In genomic region chr2:35199541-35199940, GRCm38 (mm10) we compare ENCODE assay signal across 7 mouse cellular contexts. TPM values are rescaled to one million over a fixed set of nuclear protein-coding genes. Genes with fewer than 3 reads are reported as not detected.
DNase-seq lines count a peak whose midpoint lies in the region; ATAC-seq and TF ChIP-seq lines count a peak whose summit lies in the region.

No protein-coding gene starts in this region.

- no peak for ATAC-seq in neural tube, embryonic 11.5 days (ENCODE audit: insufficient read depth, low FRiP score, low TSS enrichment)
- peak; percentile 29 for ATAC-seq in erythroblast, adult 5-6 weeks (replicated peaks; ENCODE audit: low FRiP score, poor library complexity, severe bottlenecking)
- ATAC-seq in limb, embryonic 15.5 days (ENCODE audit: insufficient number of reproducible peaks, low FRiP score, low TSS enrichment, low read depth) = no peak
- no peak for ATAC-seq in stomach, postnatal 0 days (ENCODE audit: low FRiP score, low TSS enrichment)

- H3K27ac ChIP-seq in neural tube, embryonic 11.5 days (ENCODE audit: low read depth, low read length) = no peak overlapping the region
- peak overlapping the region; percentile 98 for H3K27ac ChIP-seq in limb, embryonic 15.5 days
- H3K27ac ChIP-seq in stomach, postnatal 0 days (replicated peaks) = peak overlapping the region; percentile 99

- H3K27me3 ChIP-seq in neural tube, embryonic 11.5 days (ENCODE audit: control insufficient read depth, insufficient read depth, low read length) = no peaks in the 10 kb centered on the region
- H3K27me3 ChIP-seq in limb, embryonic 15.5 days = no peaks in the 10 kb centered on the region; the same call in 1 of the 2 replicates
- no peaks in the 10 kb centered on the region for H3K27me3 ChIP-seq in stomach, postnatal 0 days (ENCODE audit: control insufficient read depth, insufficient read depth, low read length)

- DNase-seq in neural tube, embryonic 11.5 days (ENCODE audit: low spot score) = no peak
- DNase-seq in neural tube, embryonic 10.5 days (ENCODE audit: extremely low spot score, low spot score) = no peak
- DNase-seq in stomach, postnatal 0 days (ENCODE audit: low spot score) = no peak
- DNase-seq in layer of hippocampus, adult 18-20 months (ENCODE audit: low spot score in 2 of 2) = no peak
- DNase-seq in frontal cortex, postnatal 25 days (ENCODE audit: low spot score in 2 of 2) = no peak

- H3K4me2 ChIP-seq in neural tube, embryonic 11.5 days (ENCODE audit: low read depth) = peak overlapping the region; percentile 59
- H3K4me2 ChIP-seq in limb, embryonic 15.5 days = peak overlapping the region; percentile 69
- H3K4me2 ChIP-seq in stomach, postnatal 0 days (replicated peaks; ENCODE audit: low read depth) = peak overlapping the region; percentile 76

- no peaks in the 10 kb centered on the region for H3K36me3 ChIP-seq in neural tube, embryonic 11.5 days (ENCODE audit: control insufficient read depth, insufficient read depth, low read length)
- no peaks in the 10 kb centered on the region for H3K36me3 ChIP-seq in limb, embryonic 15.5 days
- H3K36me3 ChIP-seq in stomach, postnatal 0 days (ENCODE audit: control insufficient read depth, insufficient read depth, low read length) = no peaks in the 10 kb centered on the region

- peak overlapping the region; percentile 100 for H3K4me3 ChIP-seq in neural tube, embryonic 11.5 days (ENCODE audit: low read depth, low read length)
- H3K4me3 ChIP-seq in limb, embryonic 15.5 days = peak overlapping the region; percentile 99
- H3K4me3 ChIP-seq in stomach, postnatal 0 days (ENCODE audit: low read depth, low read length) = peak overlapping the region; percentile 98

- H3K9me3 ChIP-seq in neural tube, embryonic 11.5 days (ENCODE audit: control insufficient read depth, low read length) = no peaks in the 10 kb centered on the region
- H3K9me3 ChIP-seq in limb, embryonic 15.5 days = no peaks in the 10 kb centered on the region
- H3K9me3 ChIP-seq in stomach, postnatal 0 days (ENCODE audit: control insufficient read depth, low read length) = no peaks in the 10 kb centered on the region

- peak overlapping the region; percentile 99 for H3K9ac ChIP-seq in neural tube, embryonic 11.5 days (ENCODE audit: low read length)
- H3K9ac ChIP-seq in limb, embryonic 15.5 days = peak overlapping the region; percentile 98
- peak overlapping the region; percentile 99 for H3K9ac ChIP-seq in stomach, postnatal 0 days (ENCODE audit: low read length)

- H3K4me1 ChIP-seq in neural tube, embryonic 11.5 days (ENCODE audit: control insufficient read depth, insufficient read depth, low read length) = peaks cover 9% of the 10 kb centered on the region
- H3K4me1 ChIP-seq in limb, embryonic 15.5 days = peaks cover 7% of the 10 kb centered on the region
- H3K4me1 ChIP-seq in stomach, postnatal 0 days (replicated peaks; ENCODE audit: control insufficient read depth, insufficient read depth) = no peaks in the 10 kb centered on the region

- no peak for TF ChIP-seq EP300 in stomach, postnatal 0 days (optimal IDR thresholded peaks at IDR 0.05)

- TF ChIP-seq CTCF in stomach, postnatal 0 days (IDR thresholded peaks at IDR 0.05; ENCODE audit: low read depth) = no peak

- WGBS in neural tube, embryonic 11.5 days = 32% methylated on average over 5 of the region's 5 CpGs
- WGBS in limb, embryonic 15.5 days = 2% methylated on average over 5 of the region's 5 CpGs
- WGBS in stomach, postnatal 0 days = 3% methylated on average over 5 of the region's 5 CpGs

RNA-seq across cellular contexts. Expression of gene Rab14, which starts 1.4 kb away (rescaled TPM):
- polyA plus RNA-seq in neural tube, embryonic 11.5 days (2014; fragmentation: Nextera tagmentation; extraction: Ambion mirVana) = 248 and 271 TPM in 2 replicates
- 58.4 and 62.1 TPM in 2 replicates for total RNA-seq in erythroblast, adult 5-6 weeks (2015; ENCODE audit: low replicate concordance)
- total RNA-seq in erythroblast, adult 5-6 weeks (2017; ENCODE audit: low replicate concordance) = 61.2 and 131 TPM in 2 replicates
- polyA plus RNA-seq in limb, embryonic 15.5 days (2015; fragmentation: Nextera tagmentation; extraction: Ambion mirVana) = 341 and 342 TPM in 2 replicates
- polyA plus RNA-seq in stomach, postnatal 0 days (2015; fragmentation: Nextera tagmentation; extraction: Ambion mirVana) = 325 and 350 TPM in 2 replicates
- 100 to 1,000 TPM; 237 to 248 TPM for total RNA-seq in layer of hippocampus, adult 18-20 months (2021)

RNA-seq across cellular contexts. Expression of gene Gsn, which starts 56.6 kb away (rescaled TPM):
- 30.6 and 36.0 TPM in 2 replicates for polyA plus RNA-seq in neural tube, embryonic 11.5 days (2014; fragmentation: Nextera tagmentation; extraction: Ambion mirVana)
- total RNA-seq in erythroblast, adult 5-6 weeks (2015; ENCODE audit: low replicate concordance) = 15.0 and 16.7 TPM in 2 replicates
- 19.7 and 23.1 TPM in 2 replicates for total RNA-seq in erythroblast, adult 5-6 weeks (2017; ENCODE audit: low replicate concordance)
- polyA plus RNA-seq in limb, embryonic 15.5 days (2015; fragmentation: Nextera tagmentation; extraction: Ambion mirVana) = 288 and 360 TPM in 2 replicates
- polyA plus RNA-seq in stomach, postnatal 0 days (2015; fragmentation: Nextera tagmentation; extraction: Ambion mirVana) = 398 and 433 TPM in 2 replicates
- 10 to 100 TPM; 45.0 to 49.4 TPM for total RNA-seq in layer of hippocampus, adult 18-20 months (2021)
